Comparison of ENCODE assay signal across 7 mouse cellular contexts in the genomic region with DNA sequence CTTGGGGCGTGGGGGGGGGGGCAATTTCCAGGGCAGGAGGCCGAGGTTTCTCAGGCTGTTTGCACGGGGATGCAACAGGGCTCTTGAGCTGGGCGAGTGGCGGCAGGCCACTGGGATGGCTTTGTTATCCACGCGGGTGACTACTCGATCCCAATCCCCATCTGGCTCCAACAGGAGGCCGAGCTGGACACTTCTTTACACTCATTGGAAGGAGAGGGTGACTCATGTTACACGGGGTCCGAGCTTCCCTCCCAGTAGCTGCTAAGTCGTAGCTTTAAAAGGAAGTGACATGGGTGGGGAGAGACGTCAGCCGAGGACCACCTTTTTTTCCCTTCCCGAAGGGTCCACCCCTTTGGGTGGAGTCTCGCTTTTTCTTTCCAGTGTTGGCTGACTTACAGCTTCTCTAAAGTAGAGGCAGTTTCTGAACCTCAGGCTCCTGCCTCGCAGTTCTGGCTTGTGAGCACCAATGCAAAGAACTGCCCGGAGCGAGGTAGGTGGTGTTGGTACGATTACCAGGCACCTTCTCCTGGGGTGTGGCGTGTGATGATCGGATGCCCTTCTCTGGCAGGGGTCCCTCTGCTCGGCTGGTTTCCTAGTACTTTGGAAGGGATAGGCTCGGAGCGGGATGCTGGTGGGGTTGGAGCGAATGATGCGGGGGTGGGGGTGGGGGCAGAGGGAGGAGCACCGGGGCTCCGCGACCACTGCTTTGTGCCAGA. TPM values are rescaled to one million over a fixed set of nuclear protein-coding genes. Genes with fewer than 3 reads are reported as not detected.
DNase-seq lines count a peak whose midpoint lies in the region; ATAC-seq and TF ChIP-seq lines count a peak whose summit lies in the region.

No protein-coding gene starts in this region.

- TF ChIP-seq CTCF in intestine, postnatal 0 days (IDR thresholded peaks at IDR 0.05; ENCODE audit: low read depth), result no peak

- WGBS in embryonic facial prominence, embryonic 10.5 days, result under 1% methylated on average over 30 of the region's 30 CpGs
- WGBS in intestine, postnatal 0 days, result under 1% methylated on average over 30 of the region's 30 CpGs
- WGBS in midbrain, embryonic 11.5 days, result under 1% methylated on average over 30 of the region's 30 CpGs

- ATAC-seq in granulocyte monocyte progenitor cell, adult 5-6 weeks (replicated peaks; ENCODE audit: poor library complexity, severe bottlenecking), result peak; percentile 98
- peak; percentile 77 for ATAC-seq in intestine, postnatal 0 days
- peak; percentile 92 for ATAC-seq in midbrain, embryonic 11.5 days (ENCODE audit: low FRiP score)

- H3K27ac ChIP-seq in embryonic facial prominence, embryonic 10.5 days (replicated peaks), result peak overlapping the region; percentile 97
- peak overlapping the region; percentile 68 for H3K27ac ChIP-seq in intestine, postnatal 0 days (ENCODE audit: low read depth, low read length)
- H3K27ac ChIP-seq in midbrain, embryonic 11.5 days (ENCODE audit: low read depth, low read length), result peak overlapping the region; percentile 78

- H3K4me1 ChIP-seq in embryonic facial prominence, embryonic 10.5 days, result peaks cover 26% of the 10 kb centered on the region
- no peaks in the 10 kb centered on the region for H3K4me1 ChIP-seq in intestine, postnatal 0 days (replicated peaks; ENCODE audit: control insufficient read depth, insufficient read depth, low read length)
- peaks cover 9% of the 10 kb centered on the region; the same call in 1 of the 2 replicates for H3K4me1 ChIP-seq in midbrain, embryonic 11.5 days (ENCODE audit: control insufficient read depth, insufficient read depth, low read length)

- no peaks in the 10 kb centered on the region for H3K27me3 ChIP-seq in embryonic facial prominence, embryonic 10.5 days (replicated peaks; ENCODE audit: low read depth, poor library complexity, severe bottlenecking)
- H3K27me3 ChIP-seq in intestine, postnatal 0 days (replicated peaks; ENCODE audit: control insufficient read depth, insufficient read depth, low read length), result no peaks in the 10 kb centered on the region
- H3K27me3 ChIP-seq in midbrain, embryonic 11.5 days (ENCODE audit: control insufficient read depth, insufficient read depth, low read length), result no peaks in the 10 kb centered on the region

- H3K4me2 ChIP-seq in intestine, postnatal 0 days (replicated peaks; ENCODE audit: low read depth), result peak overlapping the region; percentile 80
- peak overlapping the region; percentile 92 for H3K4me2 ChIP-seq in midbrain, embryonic 11.5 days

- peak overlapping the region; percentile 51 for H3K9ac ChIP-seq in intestine, postnatal 0 days (ENCODE audit: low read depth, low read length)
- H3K9ac ChIP-seq in midbrain, embryonic 11.5 days (ENCODE audit: low read length), result peak overlapping the region; percentile 82

- DNase-seq in adrenal gland, postnatal 25 days, result peak; percentile 70
- peak; percentile 88 for DNase-seq in embryonic facial prominence, embryonic 10.5 days (ENCODE audit: low spot score)
- DNase-seq in left cerebral cortex, postnatal 4 days, result peak; percentile 81
- DNase-seq in midbrain, embryonic 11.5 days (ENCODE audit: low spot score, missing footprints), result peak; percentile 98
- DNase-seq in skeletal muscle tissue, adult 2 months (ENCODE audit: low read depth, low spot score), result peak; percentile 86

- intact Hi-C loops in left cerebral cortex, postnatal 4 days (cut with DNase I), result loop anchor here (5.0 to 10.0 kb wide), 2 partner anchors 74 to 93 kb away; no protein-coding TSS in a partner anchor

- H3K9me3 ChIP-seq in embryonic facial prominence, embryonic 10.5 days, result 0 out of 2 replicates have a peak, but pooled peaks cover 4% of the 10 kb centered on the region
- no peaks in the 10 kb centered on the region for H3K9me3 ChIP-seq in intestine, postnatal 0 days (ENCODE audit: control insufficient read depth)
- no peaks in the 10 kb centered on the region for H3K9me3 ChIP-seq in midbrain, embryonic 11.5 days (ENCODE audit: control insufficient read depth, low read length)

- H3K4me3 ChIP-seq in embryonic facial prominence, embryonic 10.5 days, result peak overlapping the region; percentile 74
- H3K4me3 ChIP-seq in intestine, postnatal 0 days (ENCODE audit: low read depth, low read length), result peak overlapping the region; percentile 57
- H3K4me3 ChIP-seq in midbrain, embryonic 11.5 days (ENCODE audit: low read depth, low read length), result peak overlapping the region; percentile 70

- peaks cover 11% of the 10 kb centered on the region for H3K36me3 ChIP-seq in embryonic facial prominence, embryonic 10.5 days (replicated peaks)
- H3K36me3 ChIP-seq in intestine, postnatal 0 days (ENCODE audit: control insufficient read depth, insufficient read depth), result no peaks in the 10 kb centered on the region
- H3K36me3 ChIP-seq in midbrain, embryonic 11.5 days (ENCODE audit: control insufficient read depth, insufficient read depth, low read length), result no peaks in the 10 kb centered on the region

RNA-seq across cellular contexts. Expression of a gene that starts 0.6 kb away (rescaled TPM):
- total RNA-seq in adrenal gland, postnatal 25 days (2021), result 29.8 and 34.1 TPM in 2 replicates
- polyA plus RNA-seq in embryonic facial prominence, embryonic 10.5 days (2016; fragmentation: Nextera tagmentation; extraction: Ambion mirVana), result 39.4 and 41.3 TPM in 2 replicates
- total RNA-seq in granulocyte monocyte progenitor cell, adult 5-6 weeks (2014; fragmentation: Nextera tagmentation), result 1.5 and 4.9 TPM in 2 replicates
- 0.46 and 1.0 TPM in 2 replicates for total RNA-seq in granulocyte monocyte progenitor cell, adult 5-6 weeks (2017)
- polyA plus RNA-seq in intestine, postnatal 0 days (2015; fragmentation: Nextera tagmentation; extraction: Ambion mirVana), result 5.8 and 6.9 TPM in 2 replicates
- total RNA-seq in left cerebral cortex, postnatal 4 days (2021), result 10 to 100 TPM; 52.7 to 58.4 TPM
- polyA plus RNA-seq in midbrain, embryonic 11.5 days (2014; fragmentation: Nextera tagmentation; extraction: Ambion mirVana), result 22.9 and 24.6 TPM in 2 replicates

Comparison
In these comparisons a context has a peak if more than half of its experiments do, and no peak if none do; other contexts are left out.
1. Peak in every context shown above with its lines: DNase-seq, ATAC-seq, H3K4me3 ChIP-seq and H3K27ac ChIP-seq.